Mouse (Mus musculus): ENCODE data around the gene Ptpn12.

Ptpn12 gene

DNA sequence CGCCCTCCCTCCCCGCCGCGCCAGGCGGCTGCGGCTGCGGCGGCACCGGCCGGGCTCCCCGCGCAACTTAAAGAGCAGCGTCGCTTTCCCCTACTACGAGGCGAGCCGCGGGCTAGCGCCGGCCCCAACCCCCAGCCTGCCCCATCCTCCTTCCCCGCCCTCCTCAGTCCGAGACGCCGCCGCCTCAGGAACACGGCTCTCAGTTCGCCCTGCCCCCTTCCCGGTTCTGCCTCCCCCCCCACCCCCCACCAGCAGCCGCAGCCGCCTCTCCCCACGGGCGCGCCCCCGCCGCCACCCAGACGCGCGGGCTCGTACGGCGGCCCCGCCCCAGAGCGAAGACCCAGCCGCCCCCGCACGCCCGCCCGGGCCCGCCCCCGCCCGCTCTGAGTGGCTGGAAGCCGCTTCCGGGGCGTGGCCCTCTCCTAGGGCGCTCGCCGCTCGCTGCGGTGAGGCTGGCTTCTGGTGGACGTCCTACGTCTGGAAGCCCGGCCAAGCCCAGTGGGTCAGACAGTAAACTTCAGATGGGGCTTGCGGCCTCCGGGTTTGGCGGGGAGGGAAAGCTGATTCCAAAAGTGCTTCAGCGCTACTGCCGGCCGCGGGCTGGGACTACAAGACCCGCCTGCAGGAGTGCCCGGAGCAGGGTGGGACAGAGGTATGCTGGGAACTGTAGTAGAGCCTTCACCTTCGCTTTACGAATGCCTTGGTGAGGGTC lies at the start of gene Ptpn12:
TSS of gene Ptpn12 (minus strand) at position 92 of the 712 bp plus-strand sequence.
- peak; percentile 95 for DNase-seq (ENCODE audit: low spot score)

DNA sequence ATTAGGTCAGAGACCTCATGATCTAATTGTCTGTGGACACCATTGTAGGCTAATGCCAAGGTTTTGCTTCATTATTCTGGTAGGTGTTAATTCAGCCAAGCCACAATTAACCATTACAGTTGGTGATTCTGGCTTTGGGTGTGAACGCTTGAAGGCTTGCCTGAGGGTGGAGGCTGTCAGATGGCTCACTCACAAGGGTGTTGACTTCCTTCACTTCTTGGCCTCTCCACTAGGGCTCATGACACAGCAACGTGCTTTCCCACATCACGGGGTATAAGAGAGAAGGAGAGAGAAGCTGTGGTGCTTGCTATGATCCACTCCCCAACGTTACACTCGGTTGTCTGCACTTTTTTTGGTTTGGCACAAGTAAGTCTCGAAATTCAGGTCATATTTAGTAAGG lies 35.5 kb upstream of the Ptpn12 start:
- DNase-seq (ENCODE audit: low spot score), result no peak

DNA sequence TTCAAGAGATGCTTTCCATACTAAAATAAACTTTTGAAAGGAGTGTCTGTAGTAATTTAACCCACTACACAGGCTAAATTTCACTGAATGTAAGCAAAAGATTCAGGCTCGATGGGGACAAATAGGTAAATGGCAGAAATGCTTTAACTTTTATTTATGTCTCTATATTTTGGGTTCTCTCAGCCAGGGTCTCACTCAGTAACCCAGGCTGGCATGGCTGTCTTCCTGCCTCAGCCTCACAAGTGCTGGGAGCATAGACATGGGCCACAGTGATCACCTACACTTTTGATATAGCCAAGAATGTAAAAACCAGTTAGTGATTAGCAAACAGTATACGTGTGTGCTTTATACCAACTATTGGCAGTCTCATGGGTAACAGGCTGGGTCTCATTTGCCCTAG lies 1.5 kb upstream of the Ptpn12 start:
- DNase-seq (ENCODE audit: low spot score), result no peak

DNA sequence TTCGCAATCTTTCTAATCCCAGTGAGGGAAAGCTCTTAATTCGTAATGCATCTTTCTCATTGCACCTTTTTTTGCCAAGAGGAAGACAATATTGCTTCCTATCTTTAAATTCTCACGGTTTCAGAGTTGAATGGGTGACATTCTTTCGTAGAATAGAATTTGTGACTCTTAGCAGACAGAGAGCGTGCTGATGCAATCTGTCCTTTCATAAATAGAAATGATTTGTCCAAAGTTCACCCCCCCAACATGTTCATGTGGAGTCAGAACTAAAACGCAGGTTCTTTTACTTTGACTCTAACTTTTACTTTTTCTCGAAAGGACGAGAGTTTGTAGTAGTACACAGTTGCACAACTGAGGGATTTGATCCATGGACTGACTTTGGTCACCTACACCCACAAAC lies 884 bp upstream of the Ptpn12 start:
- DNase-seq (ENCODE audit: low spot score), result no peak

DNA sequence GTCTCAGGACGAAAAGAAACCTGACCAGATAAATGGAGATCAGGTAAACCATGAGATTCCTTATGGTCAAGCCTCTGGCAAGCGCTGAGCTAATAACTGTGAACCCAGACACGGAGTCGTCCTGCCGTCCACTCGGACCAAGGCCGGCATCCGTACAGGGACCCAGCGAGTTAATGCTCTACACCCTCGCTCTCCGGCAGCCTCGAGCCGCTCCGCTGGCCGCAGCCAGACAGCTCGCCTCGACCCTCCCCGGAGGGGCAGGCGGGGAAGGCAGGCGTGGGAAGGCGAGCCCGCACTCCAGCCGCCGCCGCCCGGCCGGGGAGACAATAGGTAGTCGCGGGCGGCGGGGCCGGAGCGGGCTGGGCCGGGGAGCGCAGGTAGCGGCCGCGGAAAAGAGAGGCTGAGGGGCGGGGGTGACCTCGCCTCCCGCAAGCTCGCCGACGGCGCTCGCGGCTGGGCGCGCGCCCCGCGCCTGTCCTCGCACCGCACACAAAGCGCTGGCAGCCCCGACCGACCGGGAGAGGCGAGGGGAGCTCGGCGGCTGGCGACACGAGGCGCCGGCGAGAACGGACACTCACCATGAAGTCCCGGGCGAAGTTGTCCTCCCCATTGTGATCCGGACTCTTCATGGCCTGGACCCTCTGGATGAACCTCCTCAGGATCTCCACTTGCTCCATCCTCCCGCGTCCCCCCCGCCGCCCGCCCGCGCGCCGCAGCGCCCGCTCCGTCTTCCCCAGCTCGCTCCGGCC lies 466 bp downstream of the Ptpn12 start:
- DNase-seq (ENCODE audit: low spot score), result peak; percentile 63

- DNase-seq (ENCODE audit: low spot score), result peak; percentile 66
Measured at GRCm38 (mm10) chr5:21054472-21055070, 1.1 kb downstream of the Ptpn12 start.

GRCm38 (mm10) chr5:21053571-21054307 lies 2.0 kb downstream of the Ptpn12 start:
- no peak for DNase-seq (ENCODE audit: low spot score)

DNA sequence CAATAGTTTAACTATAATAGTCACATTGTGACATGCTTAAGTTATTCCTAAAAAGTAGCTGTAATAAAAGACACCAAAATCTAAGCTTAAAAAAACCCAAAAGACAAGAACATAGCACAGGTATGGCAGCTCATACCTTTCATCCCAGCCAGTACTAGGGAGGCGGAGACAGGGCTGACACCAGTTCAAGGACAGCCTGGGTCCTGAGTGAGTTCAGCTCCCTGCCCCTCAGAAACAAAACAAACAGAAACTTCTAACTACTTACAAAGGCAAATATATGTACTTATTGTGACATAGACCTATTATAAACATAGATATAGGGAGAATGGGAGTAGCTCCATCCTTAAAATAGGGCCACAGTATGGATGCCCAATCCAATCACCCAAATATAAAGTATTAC lies 3.2 kb downstream of the Ptpn12 start:
- no peak for DNase-seq (ENCODE audit: low spot score)

DNA sequence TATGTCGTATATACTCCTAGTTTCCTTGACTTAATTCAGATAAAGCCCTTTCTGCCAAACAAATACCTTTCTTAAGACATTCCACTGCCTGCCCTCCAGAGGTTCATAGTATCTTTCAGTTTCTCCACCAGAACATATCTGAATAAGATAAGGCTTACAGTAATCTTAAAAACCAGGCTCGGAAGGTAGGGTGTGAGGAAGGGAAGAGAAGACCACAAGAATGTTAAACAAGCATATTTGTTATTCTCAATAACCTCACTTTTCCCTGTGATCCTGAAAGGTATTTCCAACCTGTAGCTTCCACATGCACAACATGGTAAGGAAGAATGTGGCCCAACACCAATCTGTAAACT lies 5.0 kb downstream of the Ptpn12 start:
- DNase-seq (ENCODE audit: low spot score), result no peak

- no peak for DNase-seq (ENCODE audit: low spot score)
Measured at GRCm38 (mm10) chr5:21050061-21050769, 5.5 kb downstream of the Ptpn12 start.

- DNase-seq (ENCODE audit: low spot score), result no peak
Measured at GRCm38 (mm10) chr5:21049006-21049405, 6.7 kb downstream of the Ptpn12 start.

DNA sequence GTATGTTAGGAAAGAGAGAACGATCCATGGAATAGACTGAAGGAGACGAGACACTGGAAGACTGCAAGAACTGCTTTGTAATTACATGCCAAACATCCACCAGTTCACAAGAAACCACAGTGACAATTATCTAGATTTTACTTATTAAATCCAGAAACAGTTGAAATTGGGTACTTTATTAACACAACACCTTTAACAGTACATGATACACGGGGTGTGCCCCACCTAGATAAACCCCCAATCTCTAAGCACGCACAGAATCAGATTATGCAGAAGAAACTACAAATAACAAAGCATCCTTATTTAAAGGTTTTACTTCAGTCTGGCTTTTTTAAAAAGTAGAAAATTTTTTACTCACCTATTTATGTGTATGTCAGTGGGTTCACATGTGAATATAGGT lies 8.6 kb downstream of the Ptpn12 start:
- no peak for DNase-seq (ENCODE audit: low spot score)

GRCm38 (mm10) chr5:21046150-21047048 lies 9.3 kb downstream of the Ptpn12 start:
- DNase-seq (ENCODE audit: low spot score), result no peak

GRCm38 (mm10) chr5:21045462-21045861 lies 10.2 kb downstream of the Ptpn12 start:
- DNase-seq (ENCODE audit: low spot score), result no peak

DNA sequence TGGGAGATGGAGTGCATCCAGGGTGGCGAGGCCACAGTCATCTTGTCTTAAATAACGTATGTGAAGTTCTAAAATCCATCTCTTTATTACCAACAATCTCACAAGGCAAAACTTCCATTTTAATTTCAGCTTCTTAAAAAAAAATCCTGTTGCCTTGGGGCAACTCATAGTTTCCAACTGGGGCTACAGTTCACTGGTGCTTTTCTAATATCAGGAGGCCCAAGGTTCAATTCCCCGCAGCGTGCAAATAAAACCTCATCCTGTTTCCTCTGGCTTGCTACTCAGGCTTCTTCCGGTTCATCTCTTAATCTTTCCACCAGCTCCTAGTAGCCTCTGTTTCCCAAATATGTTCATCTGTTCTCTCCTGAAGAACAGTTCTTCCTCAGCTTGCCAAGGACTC lies 17.6 kb downstream of the Ptpn12 start:
- no peak for DNase-seq (ENCODE audit: low spot score)

DNA sequence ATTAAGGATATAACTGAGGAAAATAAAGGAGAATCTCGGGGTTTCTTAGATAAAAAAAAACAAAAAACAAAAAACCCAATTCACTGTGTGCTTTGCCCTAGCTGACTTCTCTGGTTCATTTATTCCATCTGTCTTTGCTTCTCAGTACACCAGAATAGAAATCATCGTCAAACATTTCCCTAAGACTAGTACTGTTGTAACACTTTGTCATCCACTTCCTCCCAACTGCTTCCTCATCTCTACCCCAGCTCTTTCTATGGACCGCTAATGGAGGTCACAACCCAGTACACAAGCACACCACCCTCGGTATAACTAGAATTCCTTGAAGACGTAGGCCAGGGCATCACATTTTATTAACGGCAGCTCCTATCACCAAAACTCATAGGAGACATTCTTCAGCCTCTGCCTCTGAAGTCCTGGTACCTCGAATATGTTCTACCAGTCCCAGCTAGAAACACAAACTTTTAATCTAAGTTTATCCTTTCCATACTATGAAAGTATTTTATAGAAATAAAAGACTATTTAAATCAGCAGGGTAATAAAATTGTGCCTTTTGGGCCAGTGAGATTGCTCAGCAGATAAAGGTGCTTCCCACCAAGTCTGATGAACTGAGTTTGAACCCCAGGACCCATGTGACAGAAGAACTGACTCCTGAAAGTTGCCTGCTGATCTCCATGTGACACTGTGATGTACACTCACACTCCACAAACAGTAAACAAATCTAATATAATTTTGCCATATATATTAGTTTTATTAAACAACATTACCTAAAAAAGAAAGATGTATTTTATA lies 19.8 kb downstream of the Ptpn12 start:
- no peak for DNase-seq (ENCODE audit: low spot score)

- DNase-seq (ENCODE audit: low spot score), result no peak
Measured at GRCm38 (mm10) chr5:21034388-21034966, 21.2 kb downstream of the Ptpn12 start.

DNA sequence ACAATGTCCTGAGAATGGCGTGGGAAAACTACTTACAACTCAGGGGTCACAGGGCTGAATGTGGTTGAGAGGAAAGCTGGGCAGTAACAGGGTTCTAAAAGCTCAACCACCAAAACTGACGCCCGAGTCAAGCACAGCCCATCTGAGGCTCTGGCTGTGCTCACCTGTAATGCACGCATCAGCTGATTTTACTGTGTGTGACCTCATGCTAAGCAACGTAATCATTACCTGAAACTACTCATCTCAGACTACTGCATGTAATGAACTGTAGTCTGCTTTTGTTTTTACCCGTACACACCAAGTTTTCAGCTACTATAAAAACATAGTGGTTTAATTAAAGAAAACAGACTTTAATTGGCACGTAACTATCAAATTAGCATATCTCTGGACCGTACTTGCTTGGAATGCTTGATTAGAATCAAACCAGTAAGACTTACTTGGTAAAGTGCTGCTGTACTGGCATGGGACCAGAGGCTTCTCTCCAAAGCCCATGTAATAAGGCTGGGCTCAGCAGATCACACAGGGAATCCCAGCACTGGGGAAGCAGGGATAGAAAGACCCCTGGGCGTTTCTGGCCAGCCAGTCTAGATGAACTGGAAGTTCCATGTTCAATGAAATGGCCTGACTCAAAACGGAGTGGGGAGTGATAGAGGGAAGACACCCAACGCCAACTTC lies 22.2 kb downstream of the Ptpn12 start:
- DNase-seq (ENCODE audit: low spot score), result no peak

- DNase-seq (ENCODE audit: low spot score), result no peak
Measured at GRCm38 (mm10) chr5:21032626-21033025, 23.1 kb downstream of the Ptpn12 start.

Measured in retina, embryonic 14.5 days (tissue).